Mouse (Mus musculus) lung, postnatal 14 days (tissue): ENCODE data around the gene Cdc14b.
A peak's percentile ranks its signal among the peaks of the same experiment; 100 is the strongest.
"Not testable (repeated sequence)": the region's sequence is repeated elsewhere in the genome, so short reads cannot be mapped to it uniquely, and the experiment has no call there.

Experiments
- DNase-seq: peaks from one replicate; pipeline ENCODE4 v3.0.0; 2021

Cdc14b gene

DNA sequence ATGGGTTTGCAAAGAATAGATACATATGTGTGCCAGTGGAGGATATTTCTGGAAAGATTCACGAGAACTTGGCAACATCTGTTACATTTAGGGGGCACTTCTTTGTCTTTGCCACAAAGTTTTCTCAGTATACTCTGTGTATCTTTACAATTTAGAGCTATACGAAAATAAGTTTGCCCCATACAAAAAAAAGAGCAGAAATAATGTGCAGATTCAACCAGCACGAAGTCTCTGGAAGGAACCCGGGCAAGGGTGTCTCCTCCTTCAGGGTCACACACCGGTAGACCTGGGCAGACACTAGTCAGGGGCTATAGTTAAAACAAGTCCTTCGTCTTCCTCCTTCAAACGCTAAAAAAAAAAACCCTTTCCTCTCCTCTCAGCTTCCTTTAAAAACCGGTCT is 1.7 kb downstream of the Cdc14b start:
- no peak for DNase-seq

- no peak for DNase-seq
Measured at GRCm38 (mm10) chr13:64268384-64268783, 6.7 kb downstream of the Cdc14b start.

GRCm38 (mm10) chr13:64267151-64267550 is 7.9 kb downstream of the Cdc14b start:
- DNase-seq = peak; percentile 9

- DNase-seq = no peak
Measured at GRCm38 (mm10) chr13:64264586-64264985, 10.5 kb downstream of the Cdc14b start.

- DNase-seq = no peak
Measured at GRCm38 (mm10) chr13:64259903-64260302, 15.2 kb downstream of the Cdc14b start.

GRCm38 (mm10) chr13:64258516-64258821 is 16.6 kb downstream of the Cdc14b start:
- no peak for DNase-seq

DNA sequence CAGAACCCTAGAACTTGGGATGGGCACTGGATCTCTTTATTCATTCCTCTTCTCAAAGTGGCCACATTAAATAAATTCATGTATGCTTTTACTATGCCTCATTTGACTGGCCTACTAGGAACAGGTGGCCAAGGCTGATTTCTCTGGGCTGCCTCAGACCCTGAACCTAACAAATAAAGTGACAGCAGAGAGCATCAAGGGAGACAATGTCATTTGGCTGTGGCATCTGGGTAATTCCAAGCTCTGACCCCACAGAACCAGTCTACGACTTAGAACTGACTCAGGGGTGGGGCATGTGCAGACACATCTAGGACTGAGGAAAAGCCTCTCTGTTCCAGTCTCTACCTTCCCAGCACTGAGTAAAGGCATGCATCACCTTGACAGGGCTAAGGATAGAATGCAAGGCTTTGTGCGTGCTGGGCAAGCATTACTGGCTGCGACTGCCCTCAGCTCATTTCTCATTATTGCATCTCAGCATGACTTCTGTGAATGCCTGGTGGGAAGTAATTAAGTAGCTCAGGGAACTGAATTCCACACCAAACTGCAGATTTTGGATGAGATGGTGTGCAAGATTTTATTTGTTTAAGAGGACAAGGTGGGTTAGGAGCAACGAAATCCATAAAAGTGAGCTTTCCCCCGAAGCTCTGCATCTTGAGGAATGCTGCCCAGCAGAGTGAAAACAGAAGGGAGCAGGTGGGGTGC is 17.1 kb downstream of the Cdc14b start:
- DNase-seq = no peak

DNA sequence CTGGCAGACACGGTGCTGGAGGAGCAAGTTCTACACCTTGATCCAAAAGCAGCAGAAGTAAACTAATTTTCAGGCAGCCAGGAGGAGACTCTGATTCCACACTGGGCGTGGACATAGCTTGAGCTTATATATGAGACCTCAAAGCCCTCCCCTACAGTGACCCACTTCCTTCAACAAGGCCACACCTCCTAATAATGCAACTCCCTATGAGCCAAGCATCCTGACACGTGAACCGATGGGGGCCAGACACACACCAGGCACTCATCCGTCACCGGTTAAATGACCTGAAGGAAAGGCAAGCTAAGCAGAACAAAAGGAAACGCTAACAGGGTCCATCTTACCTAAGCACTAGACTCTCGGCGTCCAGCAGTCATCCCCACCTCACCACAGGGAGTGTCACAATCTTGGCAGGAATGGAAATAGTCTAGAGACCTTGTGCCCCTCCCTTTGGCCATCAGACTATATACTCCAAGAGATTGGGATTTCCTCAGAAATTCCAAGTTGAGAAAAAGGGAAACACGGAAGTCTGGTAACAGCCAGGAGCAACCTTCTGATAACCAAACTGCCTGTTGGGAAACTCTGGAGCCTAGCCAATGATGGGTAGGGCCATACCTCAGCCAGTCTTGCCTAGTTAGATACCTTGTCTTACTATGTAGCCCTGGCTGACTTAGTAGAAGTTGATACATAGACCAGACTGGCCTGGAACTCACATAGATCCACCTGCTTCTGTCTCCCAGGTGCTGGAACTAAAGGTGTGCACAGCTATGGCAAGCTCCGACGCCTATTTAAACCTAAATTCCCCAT is 17.9 kb downstream of the Cdc14b start:
- no peak for DNase-seq

DNA sequence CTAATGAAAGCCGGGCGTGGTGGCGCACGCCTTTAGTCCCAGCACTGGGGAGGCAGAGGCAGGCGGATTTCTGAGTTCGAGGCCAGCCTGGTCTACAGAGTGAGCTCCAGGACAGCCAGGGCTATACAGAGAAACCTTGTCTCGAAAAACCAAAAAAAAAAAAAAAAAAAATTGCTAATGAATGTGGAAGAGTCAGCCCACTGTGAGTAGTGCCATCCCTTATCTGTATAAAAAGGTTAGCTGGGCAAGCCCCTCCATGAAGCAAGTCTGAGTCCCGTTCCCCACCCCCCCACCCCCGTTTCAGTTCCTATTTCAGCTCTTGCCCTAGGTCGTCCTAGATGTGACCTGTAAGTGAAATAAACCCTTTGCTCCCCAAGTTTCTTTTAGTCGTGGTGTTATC is 20.9 kb downstream of the Cdc14b start:
- not testable (repeated sequence) for DNase-seq

DNA sequence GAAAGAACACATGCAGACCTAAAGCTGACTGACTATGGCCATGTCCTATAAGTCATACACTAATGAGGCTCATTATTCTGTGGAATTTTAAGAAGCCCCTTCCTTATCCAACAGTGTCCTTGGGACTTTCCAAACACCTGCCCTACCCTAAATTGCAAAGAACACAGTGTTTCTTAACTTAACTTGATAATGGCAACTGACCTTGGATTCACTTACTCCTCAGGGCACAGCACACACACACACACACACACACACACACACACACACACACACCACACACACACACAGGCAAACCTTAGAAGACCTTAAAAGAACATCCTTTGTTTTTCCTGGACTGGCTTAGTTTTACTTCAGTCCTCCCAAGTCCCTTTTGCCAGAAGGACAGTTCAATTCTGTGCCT is 21.4 kb downstream of the Cdc14b start:
- DNase-seq = no peak

DNA sequence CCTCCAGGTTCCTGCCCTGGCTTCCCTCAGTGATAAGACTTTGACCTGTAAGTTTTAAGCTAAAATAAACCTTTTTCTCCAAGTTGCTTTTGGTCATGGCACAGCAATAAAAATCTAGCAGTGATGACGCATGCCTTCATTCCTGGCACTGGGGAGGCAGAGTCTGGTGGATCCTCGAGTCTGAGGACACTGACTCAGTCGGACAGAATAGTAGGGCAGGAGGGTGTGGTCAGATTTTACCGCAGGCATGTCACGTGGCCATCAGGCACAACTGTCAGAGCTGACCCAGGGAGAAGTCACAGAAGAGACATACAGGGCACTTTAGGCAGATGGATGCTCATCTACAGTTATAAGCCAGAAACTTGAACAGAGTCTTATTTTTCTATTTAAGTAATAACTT is 22.9 kb downstream of the Cdc14b start:
- DNase-seq = no peak

GRCm38 (mm10) chr13:64250363-64250762 is 24.7 kb downstream of the Cdc14b start:
- peak; percentile 53 for DNase-seq

DNA sequence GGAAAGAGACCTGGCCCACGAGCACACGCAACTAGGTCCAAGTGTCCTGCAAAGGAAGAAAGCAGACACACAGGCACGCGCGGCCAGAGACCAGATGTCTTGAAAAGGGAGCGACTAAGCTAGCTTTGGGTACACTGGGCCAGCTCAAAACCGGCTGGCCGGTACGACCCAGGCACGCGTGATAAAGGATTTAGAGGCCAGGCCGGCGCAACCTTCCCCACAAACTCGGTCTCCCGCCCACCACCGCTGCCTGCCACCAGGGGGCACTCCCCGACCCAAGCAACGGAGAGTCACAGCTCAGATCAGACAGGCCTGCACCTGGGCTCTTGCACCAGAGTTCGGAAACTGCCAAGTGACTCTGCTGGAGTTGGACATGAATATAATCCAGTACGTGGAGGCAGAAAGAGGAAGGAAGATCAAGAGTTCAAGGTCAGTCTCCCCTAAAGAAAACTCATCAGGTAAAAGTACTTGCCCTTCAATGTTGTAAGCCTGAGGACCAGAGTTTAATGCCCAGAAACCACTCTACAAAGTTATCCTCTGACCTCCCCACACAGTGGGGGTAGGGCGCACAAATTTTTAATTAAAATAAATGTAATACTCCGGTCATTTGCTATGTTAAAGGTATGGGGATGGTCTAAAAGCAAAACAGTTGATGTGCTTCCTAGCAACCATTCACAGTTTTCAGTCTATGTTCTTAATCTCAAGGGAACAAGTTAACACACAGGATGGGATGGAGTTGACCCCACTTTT is 26.1 kb downstream of the Cdc14b start:
- DNase-seq = peak; percentile 93

GRCm38 (mm10) chr13:64248161-64248774 is 26.8 kb downstream of the Cdc14b start:
- peak; percentile 73 for DNase-seq

GRCm38 (mm10) chr13:64246106-64246505 is 29.0 kb downstream of the Cdc14b start:
- no peak for DNase-seq

- no peak for DNase-seq
Measured at GRCm38 (mm10) chr13:64244685-64245261, 30.3 kb downstream of the Cdc14b start.

DNA sequence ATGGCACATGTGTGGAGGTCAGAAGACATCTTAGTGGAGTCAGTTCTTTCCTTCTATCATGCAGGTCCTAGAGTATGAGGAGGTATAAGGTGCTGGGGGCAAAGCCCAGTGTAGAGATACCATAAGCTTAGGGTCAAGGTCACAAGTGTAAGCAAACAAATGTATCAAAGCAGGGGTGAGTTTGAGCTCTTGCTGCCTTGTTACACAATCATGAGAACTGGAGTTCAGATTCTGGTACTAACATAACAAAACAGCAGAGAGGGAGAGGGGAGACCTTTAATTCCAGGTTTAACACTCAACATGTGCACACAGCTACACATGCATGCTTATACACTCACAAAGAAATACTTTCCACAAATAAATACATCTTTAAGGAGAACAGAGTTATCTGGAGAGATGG is 32.4 kb downstream of the Cdc14b start:
- DNase-seq = no peak

DNA sequence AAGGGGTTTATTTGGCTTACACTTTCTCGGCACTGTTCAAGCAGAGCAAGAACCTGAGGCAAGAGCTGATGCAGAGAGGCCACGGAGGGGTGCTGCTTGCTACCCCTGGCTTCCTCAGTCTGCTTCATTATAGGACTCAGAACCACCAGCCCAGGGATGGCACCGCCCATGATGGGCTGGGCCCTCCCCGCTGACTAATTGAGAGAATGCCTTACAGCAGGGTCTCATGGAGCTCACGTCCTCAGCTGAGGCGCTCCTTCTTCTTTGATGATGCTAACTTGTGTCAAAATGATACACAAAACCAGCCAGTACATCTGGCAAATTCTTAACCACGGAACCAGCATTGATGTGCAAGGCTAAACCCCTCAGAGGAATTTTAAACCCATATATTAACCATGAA is 34.5 kb downstream of the Cdc14b start:
- DNase-seq = no peak

- DNase-seq = no peak
Measured at GRCm38 (mm10) chr13:64237681-64238157, 37.4 kb downstream of the Cdc14b start.

GRCm38 (mm10) chr13:64237000-64237680 is 38.0 kb downstream of the Cdc14b start:
- DNase-seq = no peak

DNA sequence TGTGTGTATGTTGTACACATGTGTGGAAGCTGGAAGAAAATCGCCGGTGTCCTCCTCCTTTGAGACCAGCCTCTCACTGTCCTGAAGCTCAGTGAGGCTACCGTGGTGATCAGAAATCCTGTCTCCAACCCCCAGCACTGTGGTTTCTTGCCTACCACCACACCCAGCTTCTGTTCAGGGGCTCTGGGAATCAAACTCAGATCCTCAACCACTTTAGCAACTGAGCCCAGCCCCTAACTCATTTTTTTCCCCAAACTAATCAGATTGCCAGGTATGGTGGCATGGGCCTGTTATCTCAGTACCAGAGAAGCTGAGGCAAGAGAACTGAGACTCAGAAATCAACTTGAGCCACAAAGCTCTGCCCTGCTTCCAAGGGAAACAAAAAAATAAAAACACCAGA is 39.3 kb downstream of the Cdc14b start:
- no peak for DNase-seq

DNA sequence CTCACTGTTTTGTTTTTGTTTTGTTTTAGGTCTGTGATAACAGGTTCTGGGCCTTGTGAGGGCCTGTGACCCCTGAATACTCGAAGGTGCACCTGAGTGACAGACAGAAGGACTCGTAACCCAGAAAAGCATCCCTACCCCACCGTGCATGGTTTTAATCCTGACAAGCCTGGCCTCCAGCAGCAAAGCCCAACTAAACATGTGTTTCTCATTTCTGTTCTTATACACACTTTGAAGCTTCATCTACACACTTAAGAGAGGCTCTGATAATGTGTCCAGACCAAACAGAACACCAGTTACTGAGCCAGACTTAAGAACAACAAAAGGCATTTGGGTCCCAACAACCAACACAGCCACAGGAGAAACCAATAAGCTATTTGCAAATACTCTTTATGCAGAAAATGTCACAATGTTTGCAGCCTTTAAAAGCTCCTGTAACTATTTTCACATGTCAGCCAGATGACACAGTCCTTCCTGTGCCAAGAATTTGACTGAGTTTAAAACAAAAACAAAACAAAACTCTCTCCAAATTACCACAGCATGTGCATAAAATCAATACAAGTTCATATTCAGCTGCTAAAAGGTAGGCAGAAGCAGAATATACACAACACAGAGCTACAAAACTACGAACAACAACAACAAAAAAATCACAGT is 39.9 kb downstream of the Cdc14b start:
- no peak for DNase-seq
